Mouse (Mus musculus): Measurements from ENCODE around the gene Golga3.

DNA sequence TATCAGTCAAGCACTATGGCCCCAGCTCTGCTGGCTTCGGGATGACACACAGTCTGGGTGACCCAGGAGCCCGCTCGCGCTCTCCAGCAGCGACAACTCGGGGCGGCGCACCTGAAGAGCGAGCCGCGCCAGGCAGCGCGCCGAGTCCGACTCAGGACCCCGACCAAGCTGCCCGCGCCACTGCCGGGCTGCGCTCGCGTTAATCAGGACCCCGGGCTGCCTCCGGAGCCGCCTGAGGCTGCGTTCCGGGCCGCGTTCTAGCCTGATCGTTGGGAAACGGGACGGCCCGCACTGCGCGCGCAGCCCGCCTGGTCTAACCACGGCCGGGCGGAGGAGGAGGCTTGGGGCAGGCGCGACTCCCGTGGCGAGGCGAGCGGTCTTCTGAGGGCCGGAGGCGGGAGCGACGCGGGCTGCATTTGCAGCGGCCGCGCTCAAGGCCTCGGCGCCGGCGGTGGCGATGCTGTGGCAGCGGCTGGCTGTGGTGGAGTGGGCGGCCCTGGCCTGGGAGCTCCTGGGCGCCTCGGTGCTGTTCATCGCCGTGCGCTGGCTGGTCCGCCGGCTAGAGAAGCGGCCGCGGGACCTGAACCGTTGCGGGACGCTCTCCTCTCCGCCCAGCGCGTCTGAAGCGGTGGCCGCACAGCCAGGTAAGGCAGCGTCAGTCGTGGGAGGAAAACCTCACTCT lies 54.4 kb downstream of the Golga3 start, which contains the start of gene Ankle2:
- TF ChIP-seq CTCF (IDR thresholded peaks at IDR 0.05; ENCODE audit: borderline replicate concordance, insufficient read depth, low read depth, low read length) (no peak), POLR2A (IDR thresholded peaks at IDR 0.05; ENCODE audit: borderline replicate concordance, insufficient read depth, low read length) (peak; percentile 89)

Data from cerebellum, adult 2 months (tissue).